Comparison of ENCODE assay signal across 9 mouse cellular contexts in the genomic region with DNA sequence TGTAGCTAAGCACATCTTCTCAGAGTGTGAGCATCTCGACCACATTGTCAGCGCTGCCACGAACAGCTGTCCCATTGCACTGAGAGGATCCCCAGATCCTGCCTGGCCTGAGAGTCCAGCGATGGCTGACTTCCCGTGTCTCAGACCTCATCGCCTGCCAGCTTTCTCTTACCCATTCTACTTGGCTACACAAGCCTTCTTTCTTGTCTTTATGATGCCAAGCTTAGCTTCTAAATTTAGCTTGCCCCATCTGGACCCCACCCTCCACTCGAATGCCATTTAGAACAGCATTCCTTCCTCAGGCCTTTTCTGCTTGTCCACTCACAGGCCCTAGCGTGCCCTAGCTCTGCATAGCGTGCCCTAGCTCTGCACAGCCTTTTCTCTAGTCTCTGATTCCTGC.
A peak's percentile ranks its signal among the peaks of the same experiment; 100 is the strongest.
DNase-seq lines count a peak whose midpoint lies in the region; ATAC-seq lines count a peak whose summit lies in the region.
"Had no signal": no experiment of that assay in that cellular context is flagged by ENCODE, and none has a peak within 500 bp of the region (broad histone marks: within the 10 kb centered on the region; RNA-seq: fewer than 3 reads in every experiment).

No protein-coding gene starts in this region.

- intact Hi-C loops in left cerebral cortex, postnatal 36 days (cut with DNase I), result no loop called here

- H3K36me3 ChIP-seq in heart, embryonic 12.5 days, result no peaks in the 10 kb centered on the region

- H3K4me2 ChIP-seq in heart, embryonic 12.5 days, result peak overlapping the region; percentile 34

- H3K4me3 ChIP-seq in heart, embryonic 12.5 days, result no peak overlapping the region
- H3K4me3 ChIP-seq: megakaryocyte, embryonic 14.5 days had no signal

- peak overlapping the region; percentile 88 for H3K27ac ChIP-seq in heart, embryonic 12.5 days (ENCODE audit: poor library complexity, severe bottlenecking)

- H3K9ac ChIP-seq in heart, embryonic 12.5 days, result no peak overlapping the region

- H3K9me3 ChIP-seq in heart, embryonic 12.5 days (replicated peaks), result no peaks in the 10 kb centered on the region

- 49% methylated on average over 9 of the region's 9 CpGs for WGBS in heart, embryonic 12.5 days

- no peak for DNase-seq in frontal cortex, postnatal 25 days (ENCODE audit: low spot score in 2 of 2)
- peak; percentile 87 to 90 for DNase-seq in cerebellum, postnatal 10 days
- peak; percentile 39 to 74 for DNase-seq in lung, postnatal 4 days
- no peak for DNase-seq in embryo, embryonic 10.5 days (ENCODE audit: low spot score)
- DNase-seq in left cerebral cortex, postnatal 36 days (ENCODE audit: low spot score in 2 of 2), result no peak
- no peak for DNase-seq in spleen, postnatal 4 days (ENCODE audit: low spot score in 2 of 2)

- no peaks in the 10 kb centered on the region for H3K27me3 ChIP-seq in heart, embryonic 12.5 days (replicated peaks)
- H3K27me3 ChIP-seq: megakaryocyte, embryonic 14.5 days had no signal

- peak; percentile 18 for ATAC-seq in frontal cortex, adult (ENCODE audit: low TSS enrichment)
- ATAC-seq in heart, embryonic 12.5 days (ENCODE audit: insufficient number of reproducible peaks, low FRiP score), result no peak

- H3K4me1 ChIP-seq in heart, embryonic 12.5 days (replicated peaks), result peaks cover 35% of the 10 kb centered on the region
- H3K4me1 ChIP-seq: megakaryocyte, embryonic 14.5 days had no signal

Comparison
In these comparisons a context has a peak if more than half of its experiments do, and no peak if none do; other contexts are left out.
1. DNase-seq: peak in cerebellum, postnatal 10 days (2 of 2) and lung, postnatal 4 days (2 of 2); none in frontal cortex, postnatal 25 days (0 of 2), embryo, embryonic 10.5 days (single experiment), left cerebral cortex, postnatal 36 days (0 of 2) and spleen, postnatal 4 days (0 of 2).